Mouse (Mus musculus) CD4-positive helper T cell, adult 2 months (primary cell): ENCODE data around the gene Tbxa2r.
A peak's percentile ranks its signal among the peaks of the same experiment; 100 is the strongest.

ENCODE experiments used
- DNase-seq: peaks from one replicate; pipeline ENCODE4 v3.0.0-alpha.2; 2012; ENCODE audit warnings: low read depth, missing footprints, low spot score

The Tbxa2r gene

GRCm38 (mm10) chr10:81299585-81300351 is 28.8 kb upstream of the Tbxa2r start:
- no peak for DNase-seq

GRCm38 (mm10) chr10:81300352-81300907 is 28.1 kb upstream of the Tbxa2r start:
- DNase-seq: no peak

GRCm38 (mm10) chr10:81301321-81301720 is 27.2 kb upstream of the Tbxa2r start:
- DNase-seq: no peak

DNA sequence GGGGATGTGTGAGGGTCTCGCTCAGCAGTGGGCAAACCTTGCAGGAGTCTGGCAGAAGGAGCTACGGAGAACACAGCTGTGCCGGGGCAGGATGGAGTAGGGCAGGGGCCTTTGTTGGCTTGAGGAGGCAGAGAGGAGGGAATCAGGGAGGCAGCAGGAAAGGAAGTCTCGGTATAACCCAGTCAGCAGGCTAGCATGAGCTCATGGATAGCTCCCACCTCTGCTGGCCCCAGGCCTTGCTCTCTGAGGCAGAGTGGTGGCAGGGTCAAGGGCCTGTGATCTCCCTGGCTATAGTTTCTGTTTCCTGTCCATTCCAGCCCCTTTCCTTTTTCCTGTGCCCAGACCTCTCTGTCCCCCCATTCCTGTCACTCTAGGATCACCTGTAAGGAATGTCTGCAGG is 26.2 kb upstream of the Tbxa2r start:
- no peak for DNase-seq

- no peak for DNase-seq
Observed at GRCm38 (mm10) chr10:81302781-81303218, 25.7 kb upstream of the Tbxa2r start.

DNA sequence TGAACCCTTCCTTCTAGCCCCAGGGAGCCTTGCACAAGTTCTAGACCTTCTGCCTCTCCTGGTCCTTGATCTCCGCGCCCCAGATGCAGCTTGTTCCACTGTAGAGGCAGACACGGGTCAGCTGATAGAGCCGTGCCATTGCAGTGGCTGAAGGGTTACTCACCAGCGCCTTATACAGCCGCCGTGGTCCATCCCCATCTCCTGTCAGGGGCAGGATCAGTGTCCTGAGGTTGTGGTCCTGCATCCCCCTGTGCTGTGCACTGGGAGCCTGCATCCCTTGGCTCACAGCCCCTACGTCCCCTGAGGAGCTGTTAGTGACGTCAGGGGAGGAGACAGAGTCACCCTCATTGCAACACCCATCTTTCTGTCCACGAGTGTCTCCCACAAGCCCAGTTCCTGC is 25.3 kb upstream of the Tbxa2r start:
- no peak for DNase-seq

DNA sequence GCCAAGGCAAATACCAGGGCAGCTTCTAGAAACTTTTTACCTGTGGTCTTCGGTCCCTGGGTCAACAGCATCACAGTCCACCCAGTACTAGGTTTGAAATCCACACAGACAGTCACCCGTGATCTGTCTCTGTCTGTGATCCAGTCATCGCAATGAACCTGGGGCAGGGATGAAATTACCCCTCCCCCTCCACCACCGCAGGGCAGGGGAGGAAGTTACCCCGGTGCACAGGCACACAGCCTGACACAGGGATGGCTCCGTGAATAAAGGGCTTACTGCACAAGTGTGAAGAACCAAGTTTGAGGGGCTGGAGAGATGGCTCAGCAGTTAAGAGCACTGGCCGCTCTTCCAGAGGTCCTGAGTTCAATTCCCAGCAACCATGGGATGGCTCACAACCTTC is 24.8 kb upstream of the Tbxa2r start:
- peak; percentile 55 for DNase-seq

GRCm38 (mm10) chr10:81304597-81305238 is 23.8 kb upstream of the Tbxa2r start:
- DNase-seq: peak; percentile 69

- DNase-seq: no peak
Observed at GRCm38 (mm10) chr10:81305663-81306062, 22.9 kb upstream of the Tbxa2r start.

- DNase-seq: no peak
Observed at GRCm38 (mm10) chr10:81306173-81306668, 22.3 kb upstream of the Tbxa2r start.

- no peak for DNase-seq
Observed at GRCm38 (mm10) chr10:81306837-81307682, 21.5 kb upstream of the Tbxa2r start.

- peak; percentile 48 for DNase-seq
Observed at GRCm38 (mm10) chr10:81309571-81309970, 19.0 kb upstream of the Tbxa2r start.

DNA sequence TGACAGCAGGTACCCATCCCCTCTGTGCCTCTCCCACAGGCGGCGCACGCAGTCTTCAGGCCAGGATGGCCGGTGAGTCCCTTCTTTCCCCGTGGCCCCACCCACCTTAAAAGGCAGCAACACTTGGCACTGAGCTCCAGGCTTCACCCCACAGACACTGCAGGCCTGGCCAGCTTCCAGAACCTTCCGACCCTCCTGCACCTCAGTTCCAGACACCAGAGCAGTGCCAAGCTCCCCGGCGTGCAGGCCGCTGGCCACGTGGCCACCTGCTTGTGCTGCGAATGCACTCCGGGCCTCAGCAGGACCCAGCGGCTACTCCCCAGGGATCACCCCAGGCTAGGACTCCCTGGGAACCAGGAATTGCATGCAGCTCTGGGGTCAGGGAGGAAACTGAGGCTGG is 14.9 kb upstream of the Tbxa2r start:
- no peak for DNase-seq

DNA sequence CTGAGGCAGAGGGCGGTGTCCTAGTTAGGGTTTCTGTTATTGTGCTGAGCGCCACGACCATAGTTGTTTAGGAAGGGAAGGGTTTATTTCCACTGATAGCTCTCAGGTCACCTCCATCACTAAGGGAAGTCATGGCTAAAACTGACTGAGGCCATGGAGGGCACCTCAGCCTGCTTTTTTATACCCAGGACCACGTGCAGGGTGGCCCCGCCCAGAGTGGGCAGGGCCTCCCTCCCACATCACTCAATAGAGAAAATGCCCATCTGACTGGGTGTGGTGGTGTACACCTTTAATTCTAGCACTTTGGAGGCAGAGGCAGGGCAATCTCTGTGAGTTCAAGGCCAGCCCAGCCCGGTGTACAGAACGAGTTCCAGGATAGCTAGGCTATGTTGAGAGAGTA is 14.3 kb upstream of the Tbxa2r start:
- DNase-seq: no peak

- DNase-seq: no peak
Observed at GRCm38 (mm10) chr10:81315587-81315986, 12.9 kb upstream of the Tbxa2r start.

DNA sequence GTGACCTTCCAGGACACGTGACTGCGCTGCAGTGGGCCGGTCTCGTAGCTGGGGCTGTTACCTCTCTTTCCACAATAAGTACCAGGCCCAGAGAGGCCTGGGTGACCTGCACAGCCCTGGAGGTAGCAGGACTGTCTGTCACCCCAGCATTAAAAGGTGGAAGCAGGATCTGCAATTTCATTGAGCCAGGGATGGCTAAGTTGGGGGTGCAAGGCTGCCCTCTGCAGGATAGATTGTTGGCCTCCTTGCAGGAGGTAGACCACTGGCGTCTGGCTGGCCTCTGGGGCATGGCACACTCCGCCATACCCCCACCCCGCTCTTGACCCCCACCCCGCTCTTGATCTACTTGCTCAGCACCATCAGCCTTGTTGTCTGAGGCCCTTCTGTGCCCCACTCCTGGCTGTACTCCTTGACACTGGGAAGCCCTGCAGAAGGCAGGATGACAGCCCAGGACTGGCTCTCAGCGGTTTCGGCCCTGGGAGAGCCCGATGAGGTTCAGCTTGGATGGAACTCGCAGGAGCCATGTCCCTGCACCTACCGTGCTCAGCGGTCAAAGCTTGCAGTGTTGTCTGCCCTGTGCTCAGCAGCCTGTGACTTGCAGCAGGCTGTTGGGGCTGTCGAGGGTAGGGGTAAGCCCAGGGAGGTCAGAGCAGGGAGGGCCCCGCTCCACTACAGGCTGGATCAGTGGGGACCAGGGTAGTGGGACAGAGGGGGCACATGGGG is 12.0 kb upstream of the Tbxa2r start:
- DNase-seq: no peak

- DNase-seq: no peak
Observed at GRCm38 (mm10) chr10:81317273-81317672, 11.3 kb upstream of the Tbxa2r start.

- no peak for DNase-seq
Observed at GRCm38 (mm10) chr10:81318589-81319329, 9.8 kb upstream of the Tbxa2r start.

DNA sequence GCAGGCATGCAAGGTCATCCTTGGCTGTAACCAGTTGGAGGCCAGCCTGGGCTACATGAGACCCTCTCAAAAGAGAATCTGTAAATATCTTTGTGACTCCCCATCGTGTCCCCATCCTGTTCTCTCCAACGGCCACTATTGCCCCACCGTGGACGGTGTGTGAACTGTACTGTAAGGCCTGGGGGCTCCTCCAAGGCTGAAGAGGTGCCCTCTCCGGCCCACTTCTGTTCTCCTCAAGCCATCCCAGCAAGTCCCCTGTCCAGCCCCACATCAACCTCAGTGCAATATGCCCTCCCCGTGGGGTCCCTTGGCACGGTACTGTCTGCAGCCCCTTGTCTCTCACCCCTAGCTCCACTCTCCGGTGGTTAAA is 9.2 kb upstream of the Tbxa2r start:
- no peak for DNase-seq

DNA sequence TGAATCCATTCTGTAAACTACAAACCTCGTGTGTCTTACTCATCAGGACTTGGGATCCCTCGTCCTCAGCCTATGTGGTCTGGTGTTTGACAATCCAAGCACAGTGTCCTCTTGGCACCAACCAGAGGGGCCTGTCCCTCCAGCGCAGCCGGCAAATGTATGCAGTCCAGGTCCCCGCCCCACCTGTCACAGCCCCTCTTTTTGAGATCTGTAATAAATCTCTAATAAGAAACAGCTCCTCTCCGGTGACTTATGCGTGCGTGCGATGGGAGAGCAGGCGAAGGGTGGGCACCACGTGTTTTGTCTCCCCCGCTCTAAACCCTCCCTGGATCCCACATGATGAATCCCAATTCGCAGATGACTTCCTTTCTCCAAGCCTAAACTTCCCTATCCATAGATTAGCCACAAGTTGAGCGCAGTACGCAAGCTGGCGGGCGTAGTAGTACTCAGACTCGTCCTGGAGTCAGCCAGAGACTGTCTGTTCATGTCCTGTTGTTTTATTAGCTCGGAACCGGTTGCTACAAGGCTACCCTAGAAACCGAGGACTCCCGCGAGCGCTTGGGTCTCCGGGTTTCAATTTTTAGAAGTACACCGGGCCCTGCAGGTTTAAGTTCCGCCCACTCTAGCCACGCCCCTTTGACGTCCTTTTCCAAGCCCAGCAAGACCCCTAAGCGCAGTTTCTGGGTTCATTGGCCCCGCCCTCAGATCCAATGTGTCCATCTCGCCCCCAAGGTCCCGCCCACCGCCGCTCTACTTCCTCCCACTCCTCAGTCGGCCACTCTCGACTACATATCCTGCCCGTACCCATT is 8.6 kb upstream of the Tbxa2r start:
- no peak for DNase-seq
